Mouse (Mus musculus) G1E (cell line): ENCODE data around the gene Ccdc12.

Source experiments
- CTCF ChIP-seq: IDR thresholded peaks from 2 replicates; pipeline ENCODE4 v1.5.1; 2012; ENCODE audit warnings: low read depth, low read length, inconsistent platforms, mixed read lengths
- GATA1 ChIP-seq: IDR thresholded peaks from 2 replicates; pipeline ENCODE4 v1.6.1; 2012; ENCODE audit warnings: borderline replicate concordance, low read length, inconsistent platforms, mixed read lengths
- GATA2 ChIP-seq: IDR thresholded peaks from 2 replicates; pipeline ENCODE4 v1.6.1; 2012; ENCODE audit warnings: low read depth, low read length, inconsistent platforms, borderline replicate concordance
- POLR2AphosphoS5 ChIP-seq: IDR thresholded peaks from 2 replicates; pipeline ENCODE4 v1.6.1; 2012; ENCODE audit warnings: low read depth, low read length, inconsistent platforms; ENCODE audit not compliant: insufficient replicate concordance
- TAL1 ChIP-seq: conservative IDR thresholded peaks from 2 replicates; pipeline ENCODE4 v1.6.1; 2012; ENCODE audit warnings: low read depth, low read length, inconsistent platforms, mixed read lengths

GRCm38 (mm10) chr9:110715426-110715825 is 59.1 kb downstream of the Ccdc12 start:
- TF ChIP-seq TAL1 (no peak), CTCF (no peak), GATA1 (no peak), POLR2AphosphoS5 (no peak), GATA2 (no peak)
